Mouse (Mus musculus) CH12.LX (cell line): Measurements from ENCODE around the gene Cys1. TPM values are rescaled to one million over a fixed set of nuclear protein-coding genes. Genes with fewer than 3 reads are reported as not detected.

Experiments used
- DNase-seq: peaks from one replicate; pipeline ENCODE4 v3.0.0-alpha.2; 2013; ENCODE audit errors: extremely low read depth
- H3K27ac ChIP-seq: 2 replicates; pipeline ENCODE4 v1.5.1; 2012; ENCODE audit warnings: low read depth, mild to moderate bottlenecking, control low read depth, moderate library complexity; ENCODE audit not compliant: insufficient read depth
- H3K27me3 ChIP-seq: replicated peaks from 2 replicates; pipeline ENCODE3; 2012; ENCODE audit warnings: inconsistent platforms
- H3K36me3 ChIP-seq, 2 experiments: replicated peaks in 1 of 2; 2 replicates each; pipeline versions ENCODE3 to v1.6.1; 2012; ENCODE audit warnings: inconsistent platforms in 1 of 2, low read length in 1 of 2, mild to moderate bottlenecking in 1 of 2, mixed read lengths in 1 of 2, moderate library complexity in 1 of 2; ENCODE audit not compliant: control insufficient read depth in 1 of 2, insufficient read depth in 1 of 2
- H3K4me1 ChIP-seq, 2 experiments: 2 replicates each; pipeline ENCODE4 v1.6.1; 2012; ENCODE audit warnings: inconsistent platforms in 1 of 2, moderate library complexity in 1 of 2; ENCODE audit not compliant: insufficient read depth in 2 of 2, control insufficient read depth in 1 of 2
- H3K4me2 ChIP-seq: 2 replicates; pipeline ENCODE4 v1.6.1; 2012; ENCODE audit warnings: low read depth, mild to moderate bottlenecking, control low read depth; ENCODE audit not compliant: poor library complexity, insufficient read depth, severe bottlenecking
- H3K4me3 ChIP-seq, 3 experiments: fragments of 150-350 bp in 1 of 3; sonication (generic) in 1 of 3; replicated peaks in 1 of 3; 2 replicates each; pipeline versions ENCODE3 to v1.5.1; 2011 to 2012; ENCODE audit warnings: low read depth in 2 of 3, low read length in 2 of 3, mild to moderate bottlenecking in 2 of 3, moderate library complexity in 2 of 3, control low read depth in 1 of 3, improper control_type of control experiment in 1 of 3, inconsistent platforms in 1 of 3, mixed read lengths in 1 of 3; ENCODE audit not compliant: poor library complexity in 1 of 3
- H3K79me2 ChIP-seq: replicated peaks from 2 replicates; pipeline ENCODE4 v1.6.1; 2012; ENCODE audit warnings: mild to moderate bottlenecking, moderate library complexity; ENCODE audit not compliant: control insufficient read depth, poor library complexity, insufficient read depth, severe bottlenecking; ENCODE audit errors: extremely low read depth
- H3K9ac ChIP-seq: 2 replicates; pipeline ENCODE4 v1.6.1; 2012; ENCODE audit warnings: low read depth, mild to moderate bottlenecking, control low read depth, moderate library complexity; ENCODE audit not compliant: insufficient read depth
- H3K9me3 ChIP-seq: replicated peaks from 2 replicates; pipeline ENCODE3; 2012; ENCODE audit warnings: low read length, inconsistent platforms, mixed read lengths
- BHLHE40 ChIP-seq: IDR thresholded peaks from 2 replicates; pipeline ENCODE4 v1.6.1; 2011; ENCODE audit warnings: mild to moderate bottlenecking, low read depth, low read length, improper control_type of control experiment
- CHD1 ChIP-seq: IDR thresholded peaks from 2 replicates; pipeline ENCODE4 v1.6.1; 2012; ENCODE audit warnings: low read depth, low read length, improper control_type of control experiment, inconsistent platforms
- CHD2 ChIP-seq: IDR thresholded peaks from 2 replicates; pipeline ENCODE4 v1.6.1; 2011; ENCODE audit warnings: low read length, improper control_type of control experiment
- CTCF ChIP-seq, 2 experiments: IDR thresholded peaks in 1 of 2; conservative IDR thresholded peaks in 1 of 2; 2 replicates each; pipeline ENCODE4 v1.5.1; 2011 to 2012; ENCODE audit warnings: low read depth in 2 of 2, low read length in 2 of 2, improper control_type of control experiment in 1 of 2, inconsistent platforms in 1 of 2, mild to moderate bottlenecking in 1 of 2, moderate library complexity in 1 of 2
- E2F4 ChIP-seq: IDR thresholded peaks from 2 replicates; pipeline ENCODE4 v1.6.1; 2011; ENCODE audit warnings: low read depth, low read length, improper control_type of control experiment; ENCODE audit not compliant: insufficient replicate concordance
- ELF1 ChIP-seq: IDR thresholded peaks from 2 replicates; pipeline ENCODE4 v1.6.1; 2014; ENCODE audit warnings: low read depth, mild to moderate bottlenecking, inconsistent platforms, low read length, improper control_type of control experiment
- EP300 ChIP-seq: IDR thresholded peaks from 2 replicates; pipeline ENCODE4 v1.6.1; 2011; ENCODE audit warnings: low read length, improper control_type of control experiment
- ETS1 ChIP-seq: conservative IDR thresholded peaks from 2 replicates; pipeline ENCODE4 v1.6.1; 2012; ENCODE audit warnings: low read depth, mild to moderate bottlenecking, inconsistent platforms, low read length, improper control_type of control experiment, moderate library complexity
- GABPA ChIP-seq: IDR thresholded peaks from 2 replicates; pipeline ENCODE4 v1.6.1; 2012; ENCODE audit warnings: low read depth, low read length, improper control_type of control experiment, inconsistent platforms; ENCODE audit not compliant: insufficient replicate concordance
- HCFC1 ChIP-seq: IDR thresholded peaks from 2 replicates; pipeline ENCODE4 v1.6.1; 2012; ENCODE audit warnings: low read depth, mild to moderate bottlenecking, inconsistent platforms, low read length, improper control_type of control experiment
- IRF4 ChIP-seq: IDR thresholded peaks from 2 replicates; pipeline ENCODE4 v1.6.1; 2014; ENCODE audit warnings: low read depth, mild to moderate bottlenecking, inconsistent platforms, low read length, improper control_type of control experiment
- JUN ChIP-seq: IDR thresholded peaks from 2 replicates; pipeline ENCODE4 v1.6.1; 2011; ENCODE audit warnings: low read depth, mild to moderate bottlenecking, low read length, improper control_type of control experiment, moderate library complexity; ENCODE audit not compliant: insufficient read depth
- JUND ChIP-seq: conservative IDR thresholded peaks from 2 replicates; pipeline ENCODE4 v1.6.1; 2011; ENCODE audit warnings: low read depth, low read length, improper control_type of control experiment
- KAT2A ChIP-seq: IDR thresholded peaks from 2 replicates; pipeline ENCODE4 v1.6.1; 2012; ENCODE audit warnings: low read length, improper control_type of control experiment, inconsistent platforms; ENCODE audit not compliant: insufficient replicate concordance
- MAFK ChIP-seq: IDR thresholded peaks from 2 replicates; pipeline ENCODE4 v1.6.1; 2011; ENCODE audit warnings: low read length, improper control_type of control experiment; ENCODE audit not compliant: insufficient replicate concordance
- MAX ChIP-seq: IDR thresholded peaks from 2 replicates; pipeline ENCODE4 v1.6.1; 2011; ENCODE audit warnings: low read length, improper control_type of control experiment
- MAZ ChIP-seq: IDR thresholded peaks from 2 replicates; pipeline ENCODE4 v1.6.1; 2012; ENCODE audit warnings: low read depth, mild to moderate bottlenecking, inconsistent platforms, low read length, improper control_type of control experiment, moderate library complexity
- MEF2A ChIP-seq: IDR thresholded peaks from 2 replicates; pipeline ENCODE4 v1.6.1; 2014; ENCODE audit warnings: low read depth, mild to moderate bottlenecking, inconsistent platforms, low read length, improper control_type of control experiment, borderline replicate concordance
- MXI1 ChIP-seq: IDR thresholded peaks from 2 replicates; pipeline ENCODE4 v1.6.1; 2011; ENCODE audit warnings: mild to moderate bottlenecking, low read depth, low read length, improper control_type of control experiment
- MYC ChIP-seq: IDR thresholded peaks from 2 replicates; pipeline ENCODE4 v1.6.1; 2011; ENCODE audit warnings: low read depth, mild to moderate bottlenecking, improper control_type of control experiment, low read length
- NELFE ChIP-seq: IDR thresholded peaks from 2 replicates; pipeline ENCODE4 v1.6.1; 2011; ENCODE audit warnings: low read depth, low read length, improper control_type of control experiment
- NRF1 ChIP-seq: IDR thresholded peaks from 2 replicates; pipeline ENCODE4 v1.6.1; 2014; ENCODE audit warnings: low read depth, mild to moderate bottlenecking, inconsistent platforms, low read length, improper control_type of control experiment, moderate library complexity
- PAX5 ChIP-seq: IDR thresholded peaks from 2 replicates; pipeline ENCODE4 v1.6.1; 2012; ENCODE audit warnings: low read length, inconsistent platforms, mixed read lengths
- POLR2A ChIP-seq: IDR thresholded peaks from 2 replicates; pipeline ENCODE4 v1.6.1; 2011; ENCODE audit warnings: low read depth, mild to moderate bottlenecking, improper control_type of control experiment, low read length
- POLR2AphosphoS2 ChIP-seq: IDR thresholded peaks from 2 replicates; pipeline ENCODE4 v1.6.1; 2011; ENCODE audit warnings: low read depth, low read length, improper control_type of control experiment
- SIN3A ChIP-seq: IDR thresholded peaks from 2 replicates; pipeline ENCODE4 v1.6.1; 2012; ENCODE audit warnings: low read length, improper control_type of control experiment, inconsistent platforms
- SMC3 ChIP-seq: IDR thresholded peaks from 2 replicates; pipeline ENCODE4 v1.6.1; 2011; ENCODE audit warnings: low read depth, low read length, improper control_type of control experiment
- TBP ChIP-seq: conservative IDR thresholded peaks from 2 replicates; pipeline ENCODE4 v1.6.1; 2011; ENCODE audit warnings: low read depth, low read length, improper control_type of control experiment
- TCF12 ChIP-seq: IDR thresholded peaks from 2 replicates; pipeline ENCODE4 v1.6.1; 2014; ENCODE audit warnings: low read depth, mild to moderate bottlenecking, inconsistent platforms, low read length, improper control_type of control experiment
- UBTF ChIP-seq: IDR thresholded peaks from 2 replicates; pipeline ENCODE4 v1.6.1; 2012; ENCODE audit warnings: low read depth, mild to moderate bottlenecking, inconsistent platforms, low read length, improper control_type of control experiment, moderate library complexity
- USF1 ChIP-seq: IDR thresholded peaks from 2 replicates; pipeline ENCODE4 v1.6.1; 2014; ENCODE audit warnings: low read depth, mild to moderate bottlenecking, inconsistent platforms, low read length, improper control_type of control experiment
- USF2 ChIP-seq: conservative IDR thresholded peaks from 2 replicates; pipeline ENCODE4 v1.6.1; 2011; ENCODE audit warnings: low read depth, low read length, improper control_type of control experiment
- ZC3H11A ChIP-seq: IDR thresholded peaks from 2 replicates; pipeline ENCODE4 v1.6.1; 2012; ENCODE audit warnings: low read depth, mild to moderate bottlenecking, inconsistent platforms, low read length, improper control_type of control experiment
- ZKSCAN1 ChIP-seq: IDR thresholded peaks from 2 replicates; pipeline ENCODE4 v1.6.1; 2012; ENCODE audit warnings: low read depth, inconsistent platforms, low read length, improper control_type of control experiment, borderline replicate concordance
- ZMIZ1 ChIP-seq: IDR thresholded peaks from 2 replicates; pipeline ENCODE4 v1.6.1; 2012; ENCODE audit warnings: low read depth, mild to moderate bottlenecking, inconsistent platforms, low read length, improper control_type of control experiment
- ZNF384 ChIP-seq: IDR thresholded peaks from 2 replicates; pipeline ENCODE4 v1.6.1; 2012; ENCODE audit warnings: low read depth, low read length, improper control_type of control experiment, inconsistent platforms
- dilution Hi-C: fragments of 300-500 bp; cut with MboI; formaldehyde crosslinking; loops from 2 replicates; pipeline ENCODE4 v1.14.3; 2020; ENCODE audit warnings: low sequenced_read_pairs; ENCODE audit not compliant: extremely low pct_unique_long_range_greater_than_20kb, extremely low pct_ligation_motif_present
- in situ Hi-C: fragments of 300-500 bp; cut with MboI; formaldehyde crosslinking; loops from 3 replicates; pipeline ENCODE4 v1.14.3; 2019; ENCODE audit warnings: low sequenced_read_pairs, low pct_ligation_motif_present, low pct_unique_long_range_greater_than_20kb, mixed read lengths
- polyA plus RNA-seq: library from polyadenylated mRNA; unstranded; fragments of >175 nt; gene quantifications from 2 replicates; pipeline ENCODE4 v1.2.1, GENCODE M21; 2012; ENCODE audit warnings: low read depth; ENCODE audit not compliant: insufficient read length
- total RNA-seq, 2 experiments: library from RNA; depleted of rRNA; stranded (reverse); fragments of 300-350 nt in 1 of 2; fragments of >200 nt in 1 of 2; gene quantifications; 2 replicates each; pipeline ENCODE4 v1.2.3; 2012 to 2014

Gene Cys1
- total and polyA plus RNA-seq, 3 experiments = not detected

- peak; percentile 79; the same call in 1 of the 2 replicates for TF ChIP-seq CHD1
- TF ChIP-seq ZMIZ1 = 0 out of 2 replicates have a peak, but pooled peaks have one; percentile 39
- peak; percentile 89 for TF ChIP-seq SIN3A
- TF ChIP-seq ETS1 = peak; percentile 71
- peak; percentile 86 for TF ChIP-seq TCF12
- TF ChIP-seq NELFE = peak; percentile 56; the same call in 1 of the 2 replicates
- TF ChIP-seq POLR2A = peak; percentile 54
- no peak for TF ChIP-seq JUN
- peak; percentile 51; the same call in 1 of the 2 replicates for TF ChIP-seq MYC
- no peak for TF ChIP-seq NRF1
- 0 out of 2 replicates have a peak, but pooled peaks have one; percentile 45 for TF ChIP-seq MAZ
- TF ChIP-seq SMC3 = no peak; the same call in 1 of the 2 replicates
- peak; percentile 69 for TF ChIP-seq HCFC1
Measured at GRCm38 (mm10) chr12:24633753-24634191, 47.8 kb downstream of the Cys1 start (continued).

- dilution Hi-C loops = no loop called here
- Histone ChIP-seq H3K4me3 (no peak overlapping the region), H3K27me3 (no peaks in the 10 kb centered on the region), H3K79me2 (no peaks in the 10 kb centered on the region), H3K4me2 (no peak overlapping the region; the same call in 1 of the 2 replicates), H3K9me3 (no peaks in the 10 kb centered on the region), H3K36me3 (no peaks in the 10 kb centered on the region), H3K9ac (0 out of 2 replicates have a peak overlapping the region, but pooled peaks have one; percentile 0), H3K27ac (peak overlapping the region; percentile 89), H3K4me1 (peaks cover 33 to 66% of the 10 kb centered on the region in 2 experiments)
- peak; percentile 76 for DNase-seq
- in situ Hi-C loops = no loop called here
- TF ChIP-seq MEF2A (no peak), ZC3H11A (no peak), UBTF (no peak), USF2 (no peak), CHD2 (no peak), EP300 (no peak), CHD1 (no peak), SMC3 (no peak), NRF1 (no peak), CTCF (conservative IDR thresholded peaks at IDR 0.05 in 1 of 2, IDR thresholded peaks at IDR 0.05 in 1 of 2; ENCODE audit: low read depth in 2 of 2, low read length in 2 of 2) (no peak), USF1 (no peak), POLR2AphosphoS2 (no peak), POLR2A (peak; percentile 30; the same call in 1 of the 2 replicates), ETS1 (peak; percentile 63), MYC (no peak), E2F4 (no peak), JUN (no peak; the same call in 1 of the 2 replicates), SIN3A (0 out of 2 replicates have a peak, but pooled peaks have one; percentile 36), MXI1 (peak; percentile 63; the same call in 1 of the 2 replicates), IRF4 (0 out of 2 replicates have a peak, but pooled peaks have one; percentile 2), TBP (peak; percentile 67; the same call in 1 of the 2 replicates), PAX5 (no peak), MAX (no peak), GABPA (no peak), BHLHE40 (no peak), JUND (peak; percentile 45; the same call in 1 of the 2 replicates), ELF1 (no peak), HCFC1 (no peak), NELFE (peak; percentile 43; the same call in 1 of the 2 replicates), KAT2A (no peak), ZKSCAN1 (no peak), ZNF384 (no peak), MAFK (no peak)
Measured at GRCm38 (mm10) chr12:24632404-24632803, 49.2 kb downstream of the Cys1 start.
